Mouse (Mus musculus) B cell, adult 2 months (primary cell): Measurements from ENCODE around the gene Gm17304.

Source experiments
- DNase-seq, 2 experiments: peaks; one replicate each; pipeline ENCODE4 v3.0.0; 2022

Gm17304 gene

GRCm38 (mm10) chr5:106623337-106623736 is 14.4 kb downstream of the Gm17304 start:
- DNase-seq: no peak

GRCm38 (mm10) chr5:106628369-106629149 is 19.7 kb downstream of the Gm17304 start:
- DNase-seq: no peak

GRCm38 (mm10) chr5:106636423-106636946 is 27.6 kb downstream of the Gm17304 start:
- DNase-seq: no peak

GRCm38 (mm10) chr5:106639627-106640026 is 30.7 kb downstream of the Gm17304 start:
- DNase-seq: no peak

- DNase-seq: no peak
Measured at GRCm38 (mm10) chr5:106640235-106640809, 31.4 kb downstream of the Gm17304 start.

GRCm38 (mm10) chr5:106641876-106642275 is 33.0 kb downstream of the Gm17304 start:
- DNase-seq: no peak

- no peak for DNase-seq
Measured at GRCm38 (mm10) chr5:106643434-106643833, 34.5 kb downstream of the Gm17304 start.

- no peak for DNase-seq
Measured at GRCm38 (mm10) chr5:106649441-106649840, 40.5 kb downstream of the Gm17304 start.

- DNase-seq: no peak
Measured at GRCm38 (mm10) chr5:106649995-106650394, 41.1 kb downstream of the Gm17304 start.

GRCm38 (mm10) chr5:106652220-106652753 is 43.4 kb downstream of the Gm17304 start:
- DNase-seq: no peak

GRCm38 (mm10) chr5:106652790-106653328 is 44.0 kb downstream of the Gm17304 start:
- DNase-seq: no peak
